Mouse (Mus musculus): ENCODE results near the gene Olfr1176.

DNA sequence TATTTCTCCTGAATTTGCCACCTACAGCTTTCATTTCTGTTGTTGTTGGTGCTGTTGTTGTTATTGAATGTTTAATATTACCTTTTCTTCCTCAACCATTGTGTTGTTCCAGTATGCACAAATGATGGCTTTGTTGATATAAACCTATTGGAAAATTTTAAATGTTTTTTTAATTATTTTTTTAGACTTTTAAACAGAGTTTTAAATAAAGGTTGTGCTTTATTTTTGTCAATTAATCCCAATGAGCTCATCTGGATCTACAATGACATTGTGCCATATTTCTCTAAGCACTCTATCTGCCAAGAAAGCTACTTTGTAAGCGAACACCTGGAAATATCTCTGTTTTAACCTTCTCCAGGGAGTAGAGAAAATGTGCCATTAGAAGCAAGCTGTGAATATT, 50.2 kb downstream of the Olfr1176 start, which contains the start of gene Olfr1178:
- no peak for TF ChIP-seq CTCF (IDR thresholded peaks at IDR 0.05; ENCODE audit: borderline replicate concordance, insufficient read depth, low read length)
- no peak for TF ChIP-seq POLR2A (IDR thresholded peaks at IDR 0.05; ENCODE audit: low read depth, low read length)
